Comparison of ENCODE assay signal across 14 mouse cellular contexts in genomic region chr1:180766557-180766956, GRCm38 (mm10). TPM values are rescaled to one million over a fixed set of nuclear protein-coding genes. Genes with fewer than 3 reads are reported as not detected.
DNase-seq lines count a peak whose midpoint lies in the region; ATAC-seq and TF ChIP-seq lines count a peak whose summit lies in the region.
"Had no signal": no experiment of that assay in that cellular context is flagged by ENCODE, and none has a peak within 500 bp of the region (broad histone marks: within the 10 kb centered on the region; RNA-seq: fewer than 3 reads in every experiment).

No protein-coding gene starts in this region.

- H3K4me3 ChIP-seq in liver, adult 2 months (ENCODE audit: insufficient read depth, low read depth, low read length), result no peak overlapping the region
- H3K4me3 ChIP-seq in liver, embryonic 11.5 days (ENCODE audit: low read depth, low read length), result no peak overlapping the region
- H3K4me3 ChIP-seq in forebrain, postnatal 0 days (ENCODE audit: low read depth, low read length), result no peak overlapping the region
- H3K4me3 ChIP-seq: forebrain, embryonic 12.5 days; hindbrain, embryonic 15.5 days; limb, embryonic 13.5 days had no signal

- no peak for TF ChIP-seq CTCF in liver, adult 2 months (IDR thresholded peaks at IDR 0.05; ENCODE audit: low read depth, low read length)
- TF ChIP-seq CTCF in forebrain, postnatal 0 days (IDR thresholded peaks at IDR 0.05; ENCODE audit: low read depth), result no peak

- H3K27ac ChIP-seq in liver, adult 2 months (replicated peaks; ENCODE audit: insufficient read depth, low read depth, low read length), result no peak overlapping the region
- H3K27ac ChIP-seq in liver, embryonic 11.5 days (ENCODE audit: low read depth, low read length), result no peak overlapping the region
- no peak overlapping the region for H3K27ac ChIP-seq in forebrain, postnatal 0 days (ENCODE audit: low read depth, low read length)
- H3K27ac ChIP-seq: forebrain, embryonic 12.5 days; hindbrain, embryonic 15.5 days; limb, embryonic 13.5 days had no signal

- no peak overlapping the region for H3K9ac ChIP-seq in liver, adult 2 months (ENCODE audit: low read depth, low read length)
- no peak overlapping the region for H3K9ac ChIP-seq in liver, embryonic 11.5 days (ENCODE audit: low read depth, low read length)
- H3K9ac ChIP-seq in forebrain, postnatal 0 days, result no peak overlapping the region
- H3K9ac ChIP-seq: forebrain, embryonic 12.5 days; hindbrain, embryonic 15.5 days; limb, embryonic 13.5 days had no signal

- H3K36me3 ChIP-seq in liver, adult 2 months (ENCODE audit: control insufficient read depth, insufficient read depth, low read length), result no peaks in the 10 kb centered on the region
- H3K36me3 ChIP-seq in liver, embryonic 11.5 days (ENCODE audit: control insufficient read depth, insufficient read depth, low read length), result no peaks in the 10 kb centered on the region
- no peaks in the 10 kb centered on the region for H3K36me3 ChIP-seq in forebrain, postnatal 0 days (ENCODE audit: insufficient read depth)
- H3K36me3 ChIP-seq: forebrain, embryonic 12.5 days; hindbrain, embryonic 15.5 days; limb, embryonic 13.5 days; midbrain, embryonic 10.5 days had no signal

- peaks cover 2% of the 10 kb centered on the region; the same call in 1 of the 2 replicates for H3K4me1 ChIP-seq in liver, adult 2 months (ENCODE audit: control insufficient read depth, insufficient read depth, low read length)
- peaks cover 14% of the 10 kb centered on the region for H3K4me1 ChIP-seq in liver, embryonic 11.5 days (replicated peaks; ENCODE audit: control insufficient read depth, insufficient read depth, low read length)
- H3K4me1 ChIP-seq in forebrain, postnatal 0 days (ENCODE audit: insufficient read depth), result 0 out of 2 replicates have a peak, but pooled peaks cover 3% of the 10 kb centered on the region

- H3K4me2 ChIP-seq in liver, embryonic 11.5 days, result no peak overlapping the region
- H3K4me2 ChIP-seq in forebrain, postnatal 0 days (ENCODE audit: low read depth), result no peak overlapping the region
- H3K4me2 ChIP-seq: forebrain, embryonic 12.5 days; limb, embryonic 13.5 days had no signal

- DNase-seq in liver, adult 2 months (ENCODE audit: extremely low read depth, low read depth, low spot score), result peak; percentile 25
- DNase-seq in liver, embryonic 11.5 days (ENCODE audit: low spot score), result no peak
- DNase-seq in CD4-positive, CD25-positive, alpha-beta regulatory T cell, adult 2 months (ENCODE audit: low read depth, low spot score), result peak; percentile 57
- peak; percentile 66 for DNase-seq in induced T-regulatory cell, adult 2 months (ENCODE audit: low read depth)
- DNase-seq in spleen, postnatal 36 days (ENCODE audit: low spot score in 2 of 2), result peak; percentile 61 to 66
- no peak for DNase-seq in testis, postnatal 14 days (ENCODE audit: low spot score)
- DNase-seq in left cerebral cortex, adult 9 months (ENCODE audit: low spot score in 2 of 2), result no peak
- no peak for DNase-seq in forebrain, postnatal 0 days
- DNase-seq: adrenal gland, postnatal 25 days; right cerebral cortex, adult 18-20 months had no signal

- WGBS in liver, adult 2 months, result 68% methylated on average over 5 of the region's 5 CpGs
- whole genome bisulfite sequencing in liver, embryonic 11.5 days, result 41% methylated on average over 5 of the region's 5 CpGs
- WGBS in forebrain, postnatal 0 days, result 71% methylated on average over 5 of the region's 5 CpGs

- H3K9me3 ChIP-seq in liver, embryonic 11.5 days (ENCODE audit: control insufficient read depth, low read length), result no peaks in the 10 kb centered on the region
- no peaks in the 10 kb centered on the region for H3K9me3 ChIP-seq in forebrain, postnatal 0 days (ENCODE audit: low read length)
- H3K9me3 ChIP-seq: forebrain, embryonic 12.5 days; hindbrain, embryonic 15.5 days; limb, embryonic 13.5 days; midbrain, embryonic 10.5 days had no signal

- no peaks in the 10 kb centered on the region for H3K27me3 ChIP-seq in liver, adult 2 months (ENCODE audit: control insufficient read depth, insufficient read depth, low read length)
- H3K27me3 ChIP-seq in liver, embryonic 11.5 days (replicated peaks; ENCODE audit: control insufficient read depth, insufficient read depth, low read length), result peaks cover 13% of the 10 kb centered on the region
- peaks cover 4% of the 10 kb centered on the region; the same call in 1 of the 2 replicates for H3K27me3 ChIP-seq in forebrain, postnatal 0 days (ENCODE audit: insufficient read depth, low read length)
- H3K27me3 ChIP-seq: hindbrain, embryonic 15.5 days; limb, embryonic 13.5 days had no signal

- no peaks in the 10 kb centered on the region for H3K79me2 ChIP-seq in liver, adult 2 months (ENCODE audit: control insufficient read depth, insufficient read depth, low read length)

- no peak for ATAC-seq in liver, embryonic 11.5 days (replicated peaks; ENCODE audit: low FRiP score)
- no peak for ATAC-seq in forebrain, postnatal 0 days

- no peak for TF ChIP-seq POLR2A in liver, adult 2 months (IDR thresholded peaks at IDR 0.05; ENCODE audit: extremely low read depth, insufficient read depth, low read length)

RNA-seq across cellular contexts. Expression of gene Acbd3, which starts 40.7 kb away (rescaled TPM):
- 13.1 and 13.7 TPM in 2 replicates for total RNA-seq in liver, adult 2 months (2014; rRNA removed)
- polyA plus RNA-seq in liver, adult 2 months (2012; rRNA removed), result 5.7 and 6.3 TPM in 2 replicates
- 17.5 and 18.4 TPM in 2 replicates for polyA plus RNA-seq in liver, embryonic 11.5 days (2014; fragmentation: Nextera tagmentation; extraction: Ambion mirVana)
- 27.9 and 37.6 TPM in 2 replicates for total RNA-seq in forebrain, postnatal 0 days (2014; rRNA removed)
- polyA plus RNA-seq in forebrain, postnatal 0 days (2015; fragmentation: Nextera tagmentation; extraction: Ambion mirVana), result 10.6 and 16.1 TPM in 2 replicates

RNA-seq across cellular contexts. Expression of gene H3f3a, which starts 47.2 kb away (rescaled TPM):
- total RNA-seq in liver, adult 2 months (2014; rRNA removed), result 264 and 310 TPM in 2 replicates
- 147 and 153 TPM in 2 replicates for polyA plus RNA-seq in liver, adult 2 months (2012; rRNA removed)
- 1,897 and 1,996 TPM in 2 replicates for polyA plus RNA-seq in liver, embryonic 11.5 days (2014; fragmentation: Nextera tagmentation; extraction: Ambion mirVana)
- total RNA-seq in forebrain, postnatal 0 days (2014; rRNA removed), result 3,418 and 3,587 TPM in 2 replicates
- 2,464 and 2,886 TPM in 2 replicates for polyA plus RNA-seq in forebrain, postnatal 0 days (2015; fragmentation: Nextera tagmentation; extraction: Ambion mirVana)

Comparison
In these comparisons a context has a peak if more than half of its experiments do, and no peak if none do; other contexts are left out.
1. DNase-seq: peak in liver, adult 2 months (single experiment), CD4-positive, CD25-positive, alpha-beta regulatory T cell, adult 2 months (single experiment), induced T-regulatory cell, adult 2 months (single experiment) and spleen, postnatal 36 days (2 of 2); none in liver, embryonic 11.5 days (single experiment), testis, postnatal 14 days (single experiment), left cerebral cortex, adult 9 months (0 of 2) and forebrain, postnatal 0 days (single experiment).
2. RNA of gene H3f3a, which starts 47.2 kb away (polyA plus RNA-seq): 2,464 to 2,886 TPM in forebrain, postnatal 0 days and 1,897 to 1,996 TPM in liver, embryonic 11.5 days; 147 to 153 TPM in liver, adult 2 months; every median in the first group is over 10 times any median in the second.